Mouse (Mus musculus) E14TG2a.4 (cell line): ENCODE data around the gene Amfr.

Source experiments
- CTCF ChIP-seq: conservative IDR thresholded peaks from 2 replicates; pipeline ENCODE4 v1.5.1; 2014; ENCODE audit warnings: low read length
- NANOG ChIP-seq: IDR thresholded peaks from 2 replicates; pipeline ENCODE4 v1.6.1; 2014; ENCODE audit warnings: borderline replicate concordance, low read length, mixed read lengths
- POU5F1 ChIP-seq: IDR thresholded peaks from 2 replicates; pipeline ENCODE4 v1.6.1; 2014; ENCODE audit warnings: low read length, borderline replicate concordance

DNA sequence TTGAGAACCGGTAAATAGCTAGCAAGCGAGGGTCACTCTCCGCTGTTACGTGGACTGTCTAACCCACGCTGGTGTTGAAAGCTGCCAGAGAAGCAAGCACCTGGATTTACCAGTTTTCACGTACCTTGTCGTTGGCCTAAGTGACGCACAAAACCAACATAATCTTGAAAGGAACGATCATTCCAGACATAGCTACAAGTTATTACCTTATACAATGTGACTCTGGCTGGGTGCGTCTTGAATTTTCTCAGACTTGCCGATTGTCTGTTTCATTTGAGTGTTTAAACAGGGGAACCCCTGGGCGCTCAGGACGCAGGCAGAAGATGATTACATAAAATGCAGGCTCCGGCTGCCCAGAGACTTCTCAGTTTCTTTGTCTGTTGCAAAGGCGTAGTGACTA lies 25.2 kb upstream of the Amfr start:
- no peak for TF ChIP-seq CTCF
- no peak for TF ChIP-seq POU5F1
- no peak for TF ChIP-seq NANOG
